In the genomic region with DNA sequence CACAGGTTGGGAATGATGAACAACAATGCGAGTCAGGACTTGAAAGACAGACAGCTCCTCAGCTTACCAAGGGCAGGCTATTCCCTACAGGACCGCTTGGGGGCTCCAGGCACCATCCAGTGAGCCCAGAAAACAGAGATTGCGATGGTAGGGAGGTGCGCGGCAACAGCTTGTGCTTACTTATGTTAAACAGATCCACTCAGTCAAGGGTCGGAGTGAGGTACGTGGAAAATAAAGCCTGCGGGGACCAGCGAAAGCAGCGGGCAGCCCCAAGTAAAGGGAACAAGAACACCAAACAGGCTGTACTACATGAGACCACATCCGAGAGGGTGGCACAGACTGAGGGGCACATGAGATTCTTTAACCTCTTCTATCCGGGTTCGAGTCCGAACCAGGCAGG, we compare ENCODE assay signal across 8 mouse cellular contexts. TPM values are rescaled to one million over a fixed set of nuclear protein-coding genes. Genes with fewer than 3 reads are reported as not detected.
DNase-seq lines count a peak whose midpoint lies in the region; ATAC-seq lines count a peak whose summit lies in the region.

No protein-coding gene starts in this region.

- H3K36me3 ChIP-seq in hindbrain, embryonic 12.5 days, result peaks cover 11% of the 10 kb centered on the region

- DNase-seq in Muller cell, postnatal 12 days (ENCODE audit: inconsistent ontology term), result peak; percentile 88
- peak; percentile 89 for DNase-seq in cerebellum, adult 9-11 months
- peak; percentile 72 to 93 for DNase-seq in frontal cortex, adult 2 months (ENCODE audit: extremely low spot score in 1 of 2, low spot score in 1 of 2)
- peak; percentile 74 to 87 for DNase-seq in layer of hippocampus, postnatal 25 days (ENCODE audit: extremely low spot score in 1 of 2, low spot score in 1 of 2)
- peak; percentile 93 for DNase-seq in lung, postnatal 25 days (ENCODE audit: low spot score)
- DNase-seq in retina, embryonic 14.5 days (ENCODE audit: low spot score), result peak; percentile 94
- DNase-seq in thymus, postnatal 4 days, result peak; percentile 89

- H3K9ac ChIP-seq in hindbrain, embryonic 12.5 days, result peak overlapping the region; percentile 93

- H3K9me3 ChIP-seq in hindbrain, embryonic 12.5 days (replicated peaks), result no peaks in the 10 kb centered on the region

- H3K27ac ChIP-seq in hindbrain, embryonic 12.5 days, result peak overlapping the region; percentile 97

- H3K4me1 ChIP-seq in hindbrain, embryonic 12.5 days, result peaks cover 13% of the 10 kb centered on the region

- H3K27me3 ChIP-seq in hindbrain, embryonic 12.5 days, result no peaks in the 10 kb centered on the region

- under 1% methylated on average over 14 of the region's 14 CpGs for WGBS in hindbrain, embryonic 12.5 days

- peak overlapping the region; percentile 69 for H3K4me3 ChIP-seq in hindbrain, embryonic 12.5 days

- H3K4me2 ChIP-seq in hindbrain, embryonic 12.5 days (replicated peaks), result peak overlapping the region; percentile 58

- peak; percentile 83 for ATAC-seq in hindbrain, embryonic 12.5 days (ENCODE audit: low FRiP score)

RNA-seq across cellular contexts. Expression of gene Ppdpf, which starts 0.4 kb away (rescaled TPM):
- polyA plus RNA-seq in frontal cortex, adult 2 months (2012; rRNA removed), result 117 and 142 TPM in 2 replicates
- 388 and 419 TPM in 2 replicates for polyA plus RNA-seq in hindbrain, embryonic 12.5 days (2016; fragmentation: Nextera tagmentation; extraction: Ambion mirVana)
- 100 to 1,000 TPM; 110 to 113 TPM for total RNA-seq in layer of hippocampus, postnatal 25 days (2021)

RNA-seq across cellular contexts. Expression of gene Ptk6, which starts 16.0 kb away (rescaled TPM):
- 0.04 and 0.08 TPM in 2 replicates for polyA plus RNA-seq in frontal cortex, adult 2 months (2012; rRNA removed)
- not detected in 2 replicates for polyA plus RNA-seq in hindbrain, embryonic 12.5 days (2016; fragmentation: Nextera tagmentation; extraction: Ambion mirVana)
- total RNA-seq in layer of hippocampus, postnatal 25 days (2021), result not detected

RNA-seq across cellular contexts. Expression of gene Srms, which starts 26.4 kb away (rescaled TPM):
- 0.44 and 0.50 TPM in 2 replicates for polyA plus RNA-seq in frontal cortex, adult 2 months (2012; rRNA removed)
- polyA plus RNA-seq in hindbrain, embryonic 12.5 days (2016; fragmentation: Nextera tagmentation; extraction: Ambion mirVana), result 0.08 TPM in 1 of 2 replicates, not detected in the other
- total RNA-seq in layer of hippocampus, postnatal 25 days (2021), result under 1 TPM; 0.22 to 0.42 TPM

RNA-seq across cellular contexts. Expression of gene Eef1a2, which starts 29.8 kb away (rescaled TPM):
- polyA plus RNA-seq in frontal cortex, adult 2 months (2012; rRNA removed), result 939 and 990 TPM in 2 replicates
- polyA plus RNA-seq in hindbrain, embryonic 12.5 days (2016; fragmentation: Nextera tagmentation; extraction: Ambion mirVana), result 2.3 and 2.5 TPM in 2 replicates
- 1,000 to 10,000 TPM; 1,080 to 1,201 TPM for total RNA-seq in layer of hippocampus, postnatal 25 days (2021)

RNA-seq across cellular contexts. Expression of gene Fndc11, which starts 33.2 kb away (rescaled TPM):
- polyA plus RNA-seq in frontal cortex, adult 2 months (2012; rRNA removed), result 0.13 and 0.14 TPM in 2 replicates
- 0.15 TPM in 1 of 2 replicates, not detected in the other for polyA plus RNA-seq in hindbrain, embryonic 12.5 days (2016; fragmentation: Nextera tagmentation; extraction: Ambion mirVana)
- not detected for total RNA-seq in layer of hippocampus, postnatal 25 days (2021)

Comparison
In these comparisons a context has a peak if more than half of its experiments do, and no peak if none do; other contexts are left out.
1. Peak in every context shown above with its lines: DNase-seq, ATAC-seq, H3K4me3 ChIP-seq and H3K27ac ChIP-seq.